Comparison of ENCODE assay signal across 25 mouse cellular contexts in the genomic region with DNA sequence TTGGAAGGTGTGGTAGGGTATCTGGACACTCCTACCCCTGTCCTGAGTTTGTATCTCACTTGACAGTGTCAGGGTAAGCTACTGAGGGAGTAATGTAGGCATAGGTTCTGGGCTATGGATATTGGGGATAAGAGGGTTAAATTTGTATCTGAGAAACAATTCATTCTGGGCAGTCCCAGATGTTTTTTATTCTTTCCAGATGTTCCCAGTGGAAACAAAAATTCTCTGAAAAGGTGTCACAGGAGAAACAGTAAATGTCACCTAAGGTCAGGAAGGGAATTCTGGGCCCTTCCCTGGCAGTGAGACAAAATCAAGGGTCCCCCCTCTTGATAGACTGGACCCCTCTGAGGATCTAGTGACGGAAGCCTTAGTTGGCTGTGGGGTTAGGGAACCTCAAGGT. TPM values are rescaled to one million over a fixed set of nuclear protein-coding genes. Genes with fewer than 3 reads are reported as not detected.
DNase-seq lines count a peak whose midpoint lies in the region; ATAC-seq lines count a peak whose summit lies in the region.
"Had no signal": no experiment of that assay in that cellular context is flagged by ENCODE, and none has a peak within 500 bp of the region (broad histone marks: within the 10 kb centered on the region; RNA-seq: fewer than 3 reads in every experiment).

No protein-coding gene starts in this region.

- H3K36me3 ChIP-seq in embryonic facial prominence, embryonic 11.5 days (replicated peaks; ENCODE audit: control insufficient read depth, insufficient read depth, low read depth, low read length), result no peaks in the 10 kb centered on the region
- no peaks in the 10 kb centered on the region for H3K36me3 ChIP-seq in embryonic facial prominence, embryonic 10.5 days (replicated peaks)
- no peaks in the 10 kb centered on the region for H3K36me3 ChIP-seq in limb, embryonic 13.5 days
- H3K36me3 ChIP-seq in intestine, embryonic 15.5 days, result no peaks in the 10 kb centered on the region
- H3K36me3 ChIP-seq: embryonic facial prominence, embryonic 12.5 days; forebrain, embryonic 12.5 days; heart, embryonic 12.5 days; hindbrain, embryonic 10.5 days had no signal

- H3K27me3 ChIP-seq in embryonic facial prominence, embryonic 11.5 days (ENCODE audit: control insufficient read depth, insufficient read depth, low read length), result no peaks in the 10 kb centered on the region
- H3K27me3 ChIP-seq in embryonic facial prominence, embryonic 10.5 days (replicated peaks; ENCODE audit: low read depth, poor library complexity, severe bottlenecking), result 0 out of 2 replicates have a peak, but pooled peaks cover 3% of the 10 kb centered on the region
- H3K27me3 ChIP-seq in limb, embryonic 13.5 days, result no peaks in the 10 kb centered on the region
- H3K27me3 ChIP-seq in intestine, embryonic 15.5 days (replicated peaks), result no peaks in the 10 kb centered on the region
- H3K27me3 ChIP-seq: embryonic facial prominence, embryonic 12.5 days; forebrain, embryonic 12.5 days; heart, embryonic 12.5 days had no signal

- peaks cover 6% of the 10 kb centered on the region; the same call in 1 of the 2 replicates for H3K4me1 ChIP-seq in embryonic facial prominence, embryonic 11.5 days (ENCODE audit: control insufficient read depth, insufficient read depth, low read length)
- H3K4me1 ChIP-seq in embryonic facial prominence, embryonic 10.5 days, result peaks cover 67% of the 10 kb centered on the region
- H3K4me1 ChIP-seq in limb, embryonic 13.5 days, result peaks cover 59% of the 10 kb centered on the region
- H3K4me1 ChIP-seq in intestine, embryonic 15.5 days (replicated peaks), result peaks cover 28% of the 10 kb centered on the region
- H3K4me1 ChIP-seq: forebrain, embryonic 12.5 days had no signal

- intact Hi-C loops in left cerebral cortex, postnatal 14 days (cut with DNase I), result no loop called here

- WGBS in embryonic facial prominence, embryonic 11.5 days, result 16% methylated on average over 1 of the region's 1 CpGs
- WGBS in embryonic facial prominence, embryonic 10.5 days, result 41% methylated on average over 1 of the region's 1 CpGs
- WGBS in limb, embryonic 13.5 days, result 7% methylated on average over 1 of the region's 1 CpGs
- 79% methylated on average over 1 of the region's 1 CpGs for WGBS in intestine, embryonic 15.5 days

- H3K4me3 ChIP-seq in embryonic facial prominence, embryonic 11.5 days (ENCODE audit: low read depth, low read length), result no peak overlapping the region
- no peak overlapping the region for H3K4me3 ChIP-seq in embryonic facial prominence, embryonic 10.5 days
- no peak overlapping the region for H3K4me3 ChIP-seq in limb, embryonic 13.5 days
- no peak overlapping the region for H3K4me3 ChIP-seq in intestine, embryonic 15.5 days (replicated peaks)
- H3K4me3 ChIP-seq: embryonic facial prominence, embryonic 12.5 days; forebrain, embryonic 12.5 days; gastrocnemius, adult 2 months; heart, embryonic 12.5 days; hindbrain, embryonic 10.5 days had no signal

- H3K27ac ChIP-seq in embryonic facial prominence, embryonic 11.5 days (replicated peaks; ENCODE audit: low read depth, low read length), result no peak overlapping the region
- no peak overlapping the region for H3K27ac ChIP-seq in embryonic facial prominence, embryonic 10.5 days (replicated peaks)
- peak overlapping the region; percentile 44; the same call in 1 of the 2 replicates for H3K27ac ChIP-seq in limb, embryonic 13.5 days
- H3K27ac ChIP-seq in intestine, embryonic 15.5 days, result no peak overlapping the region
- H3K27ac ChIP-seq: embryonic facial prominence, embryonic 12.5 days; forebrain, embryonic 12.5 days; gastrocnemius, adult 2 months; hindbrain, embryonic 10.5 days; hindbrain, embryonic 14.5 days had no signal

- ATAC-seq in embryonic facial prominence, embryonic 11.5 days (replicated peaks; ENCODE audit: insufficient number of reproducible peaks, low FRiP score, low TSS enrichment, low read depth), result no peak
- ATAC-seq in limb, embryonic 13.5 days (ENCODE audit: low FRiP score, low read depth), result no peak
- ATAC-seq in intestine, embryonic 15.5 days, result no peak
- ATAC-seq: forebrain, postnatal 0 days; intestine, postnatal 0 days had no signal

- peak; percentile 72 for DNase-seq in embryonic facial prominence, embryonic 11.5 days (ENCODE audit: low spot score)
- DNase-seq in embryonic facial prominence, embryonic 10.5 days (ENCODE audit: low spot score), result no peak
- DNase-seq in NIH3T3 (ENCODE audit: low read depth), result peak; percentile 27
- peak; percentile 63 for DNase-seq in hindlimb bud, embryonic 11.5 days (ENCODE audit: extremely low spot score, low read depth, low spot score)
- no peak for DNase-seq in cerebellum, adult 8-10 months
- DNase-seq in left cerebral cortex, postnatal 14 days (ENCODE audit: low spot score in 2 of 2), result no peak
- DNase-seq: adrenal gland, postnatal 14 days; cerebellum, adult 11-12 months; cerebellum, adult 9-11 months; forebrain, postnatal 0 days; gastrocnemius, postnatal 25 days had no signal

- H3K4me2 ChIP-seq in embryonic facial prominence, embryonic 11.5 days (ENCODE audit: low read depth, low read length), result no peak overlapping the region
- no peak overlapping the region for H3K4me2 ChIP-seq in limb, embryonic 13.5 days (replicated peaks)
- H3K4me2 ChIP-seq in intestine, embryonic 15.5 days (replicated peaks), result no peak overlapping the region
- H3K4me2 ChIP-seq: embryonic facial prominence, embryonic 12.5 days; forebrain, embryonic 12.5 days; heart, embryonic 12.5 days; hindbrain, embryonic 14.5 days had no signal

- H3K9ac ChIP-seq in embryonic facial prominence, embryonic 11.5 days (replicated peaks; ENCODE audit: low read length), result no peak overlapping the region
- no peak overlapping the region for H3K9ac ChIP-seq in limb, embryonic 13.5 days
- H3K9ac ChIP-seq in intestine, embryonic 15.5 days, result no peak overlapping the region
- H3K9ac ChIP-seq: embryonic facial prominence, embryonic 12.5 days; forebrain, embryonic 12.5 days; forebrain, postnatal 0 days; heart, embryonic 12.5 days; hindbrain, embryonic 14.5 days had no signal

- no peaks in the 10 kb centered on the region for H3K9me3 ChIP-seq in embryonic facial prominence, embryonic 11.5 days (replicated peaks; ENCODE audit: control insufficient read depth, low read length)
- no peaks in the 10 kb centered on the region for H3K9me3 ChIP-seq in embryonic facial prominence, embryonic 10.5 days
- H3K9me3 ChIP-seq in limb, embryonic 13.5 days, result no peaks in the 10 kb centered on the region
- H3K9me3 ChIP-seq in intestine, embryonic 15.5 days, result no peaks in the 10 kb centered on the region
- H3K9me3 ChIP-seq: embryonic facial prominence, embryonic 12.5 days; forebrain, embryonic 12.5 days; heart, embryonic 12.5 days; hindbrain, embryonic 10.5 days had no signal

RNA-seq across cellular contexts. Expression of a gene that starts 1.9 kb away (rescaled TPM):
- polyA plus RNA-seq in embryonic facial prominence, embryonic 11.5 days (2014; fragmentation: Nextera tagmentation; extraction: Ambion mirVana), result 1.3 and 1.9 TPM in 2 replicates
- polyA plus RNA-seq in embryonic facial prominence, embryonic 10.5 days (2016; fragmentation: Nextera tagmentation; extraction: Ambion mirVana), result 0.91 and 1.7 TPM in 2 replicates
- polyA plus RNA-seq in limb, embryonic 13.5 days (2015; fragmentation: Nextera tagmentation; extraction: Ambion mirVana), result 1.6 and 2.9 TPM in 2 replicates
- total RNA-seq in left cerebral cortex, postnatal 14 days (2021), result not detected
- polyA plus RNA-seq in intestine, embryonic 15.5 days (2015; fragmentation: Nextera tagmentation; extraction: Ambion mirVana), result 2.9 and 3.0 TPM in 2 replicates

RNA-seq across cellular contexts. Expression of a gene that starts 14.8 kb away (rescaled TPM):
- polyA plus RNA-seq in embryonic facial prominence, embryonic 11.5 days (2014; fragmentation: Nextera tagmentation; extraction: Ambion mirVana), result not detected in 2 replicates
- polyA plus RNA-seq in embryonic facial prominence, embryonic 10.5 days (2016; fragmentation: Nextera tagmentation; extraction: Ambion mirVana), result not detected in 2 replicates
- not detected in 2 replicates for polyA plus RNA-seq in limb, embryonic 13.5 days (2015; fragmentation: Nextera tagmentation; extraction: Ambion mirVana)
- not detected for total RNA-seq in left cerebral cortex, postnatal 14 days (2021)
- polyA plus RNA-seq in intestine, embryonic 15.5 days (2015; fragmentation: Nextera tagmentation; extraction: Ambion mirVana), result not detected in 2 replicates
- total RNA-seq: adrenal gland, postnatal 14 days; ES-E14; forebrain, postnatal 0 days; gastrocnemius, adult 2 months; gastrocnemius, postnatal 25 days; granulocyte monocyte progenitor cell, adult 5-6 weeks; heart, adult 8-10 months; heart, postnatal 25 days had no signal
- polyA plus RNA-seq: embryonic facial prominence, embryonic 12.5 days; forebrain, embryonic 12.5 days; forebrain, postnatal 0 days; heart, embryonic 12.5 days; heart, embryonic 16.5 days; hindbrain, embryonic 10.5 days; hindbrain, embryonic 14.5 days; intestine, postnatal 0 days had no signal

RNA-seq across cellular contexts. Expression of a gene that starts 36.7 kb away (rescaled TPM):
- 0.03 and 0.07 TPM in 2 replicates for polyA plus RNA-seq in embryonic facial prominence, embryonic 11.5 days (2014; fragmentation: Nextera tagmentation; extraction: Ambion mirVana)
- 0.04 and 0.10 TPM in 2 replicates for polyA plus RNA-seq in embryonic facial prominence, embryonic 10.5 days (2016; fragmentation: Nextera tagmentation; extraction: Ambion mirVana)
- polyA plus RNA-seq in limb, embryonic 13.5 days (2015; fragmentation: Nextera tagmentation; extraction: Ambion mirVana), result 0.42 and 0.49 TPM in 2 replicates
- total RNA-seq in left cerebral cortex, postnatal 14 days (2021), result under 1 TPM in 1 of 2 experiments, not detected in 1; 0.06 TPM
- 0.03 and 0.05 TPM in 2 replicates for polyA plus RNA-seq in intestine, embryonic 15.5 days (2015; fragmentation: Nextera tagmentation; extraction: Ambion mirVana)
- total RNA-seq: forebrain, postnatal 0 days; granulocyte monocyte progenitor cell, adult 5-6 weeks had no signal
- polyA plus RNA-seq: hindbrain, embryonic 14.5 days had no signal

RNA-seq across cellular contexts. Expression of a gene that starts 39.9 kb away (rescaled TPM):
- 0.13 and 0.15 TPM in 2 replicates for polyA plus RNA-seq in embryonic facial prominence, embryonic 11.5 days (2014; fragmentation: Nextera tagmentation; extraction: Ambion mirVana)
- 0.21 and 0.28 TPM in 2 replicates for polyA plus RNA-seq in embryonic facial prominence, embryonic 10.5 days (2016; fragmentation: Nextera tagmentation; extraction: Ambion mirVana)
- polyA plus RNA-seq in limb, embryonic 13.5 days (2015; fragmentation: Nextera tagmentation; extraction: Ambion mirVana), result 0.34 and 0.43 TPM in 2 replicates
- under 1 TPM; 0.11 to 0.20 TPM for total RNA-seq in left cerebral cortex, postnatal 14 days (2021)
- 0.31 and 0.33 TPM in 2 replicates for polyA plus RNA-seq in intestine, embryonic 15.5 days (2015; fragmentation: Nextera tagmentation; extraction: Ambion mirVana)
- total RNA-seq: heart, postnatal 25 days had no signal

RNA-seq across cellular contexts. Expression of a gene that starts 43.6 kb away (rescaled TPM):
- polyA plus RNA-seq in embryonic facial prominence, embryonic 11.5 days (2014; fragmentation: Nextera tagmentation; extraction: Ambion mirVana), result 57.0 and 60.6 TPM in 2 replicates
- polyA plus RNA-seq in embryonic facial prominence, embryonic 10.5 days (2016; fragmentation: Nextera tagmentation; extraction: Ambion mirVana), result 35.9 and 37.1 TPM in 2 replicates
- 82.6 and 82.7 TPM in 2 replicates for polyA plus RNA-seq in limb, embryonic 13.5 days (2015; fragmentation: Nextera tagmentation; extraction: Ambion mirVana)
- total RNA-seq in left cerebral cortex, postnatal 14 days (2021), result 10 to 100 TPM; 14.1 to 15.9 TPM
- 60.6 and 61.5 TPM in 2 replicates for polyA plus RNA-seq in intestine, embryonic 15.5 days (2015; fragmentation: Nextera tagmentation; extraction: Ambion mirVana)

Comparison
In these comparisons a context has a peak if more than half of its experiments do, and no peak if none do; other contexts are left out.
1. DNase-seq: peak in embryonic facial prominence, embryonic 11.5 days (single experiment), NIH3T3 (single experiment) and hindlimb bud, embryonic 11.5 days (single experiment); none in embryonic facial prominence, embryonic 10.5 days (single experiment), cerebellum, adult 8-10 months (single experiment) and left cerebral cortex, postnatal 14 days (0 of 2).